ENCODE assay signal across 8 mouse cellular contexts in the genomic region with DNA sequence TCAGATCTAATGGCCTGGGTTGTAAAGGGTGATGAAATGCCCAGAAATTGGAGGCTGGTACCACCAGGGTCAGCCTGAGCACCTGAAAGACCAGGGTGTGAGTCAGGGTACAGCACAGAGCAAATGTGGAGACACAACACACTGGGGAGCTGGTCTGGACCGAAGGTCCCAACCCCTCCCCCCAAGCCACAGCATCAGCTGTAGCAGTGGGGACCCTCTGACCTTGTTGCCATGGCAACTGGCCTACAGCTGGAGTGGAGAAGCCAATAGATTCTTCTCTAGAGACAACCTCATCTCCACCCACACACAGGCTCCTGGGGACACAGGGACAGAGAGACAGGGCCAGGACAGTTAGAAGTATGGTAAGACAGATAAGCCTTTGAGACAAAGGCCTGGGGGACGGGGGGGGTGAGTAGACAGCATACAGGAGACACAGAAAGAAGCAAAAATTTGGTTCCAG. TPM values are rescaled to one million over a fixed set of nuclear protein-coding genes. Genes with fewer than 3 reads are reported as not detected.
DNase-seq lines count a peak whose midpoint lies in the region; ATAC-seq and TF ChIP-seq lines count a peak whose summit lies in the region.

No protein-coding gene starts in this region.

- peaks cover 53% of the 10 kb centered on the region for H3K4me1 ChIP-seq in heart, postnatal 0 days (ENCODE audit: control insufficient read depth, insufficient read depth)

- H3K4me2 ChIP-seq in heart, postnatal 0 days (ENCODE audit: low read depth, low read length): peak overlapping the region; percentile 24; the same call in 1 of the 2 replicates

- TF ChIP-seq CTCF in heart, postnatal 0 days (IDR thresholded peaks at IDR 0.05; ENCODE audit: low read depth): no peak

- H3K27me3 ChIP-seq in heart, postnatal 0 days (ENCODE audit: control insufficient read depth, insufficient read depth, low read length): no peaks in the 10 kb centered on the region

- peak; percentile 68 for DNase-seq in ovary, adult 18-20 months (ENCODE audit: low spot score)
- no peak for DNase-seq in ovary, postnatal 10 days (ENCODE audit: low spot score)
- no peak for DNase-seq in heart, postnatal 0 days (ENCODE audit: low spot score)
- peak; percentile 68 for DNase-seq in thymus, postnatal 0 days (ENCODE audit: low spot score)
- no peak for DNase-seq in adrenal gland, postnatal 10 days
- no peak for DNase-seq in left cerebral cortex, postnatal 10 days (ENCODE audit: extremely low spot score in 1 of 2, low spot score in 2 of 2)
- no peak for DNase-seq in natural killer cell, adult 2 months (ENCODE audit: low spot score in 2 of 2)

- H3K9me3 ChIP-seq in heart, postnatal 0 days (replicated peaks; ENCODE audit: control insufficient read depth, low read length): no peaks in the 10 kb centered on the region

- no peak overlapping the region for H3K4me3 ChIP-seq in heart, postnatal 0 days (ENCODE audit: low read depth, low read length)

- intact Hi-C loops in left cerebral cortex, postnatal 10 days (cut with DNase I): no loop called here

- ATAC-seq in heart, postnatal 0 days (ENCODE audit: insufficient read depth, low read depth): no peak
- peak; percentile 65 for ATAC-seq in megakaryocyte progenitor cell, adult 5-6 weeks (replicated peaks; ENCODE audit: poor library complexity)

- peak overlapping the region; percentile 65 for H3K27ac ChIP-seq in heart, postnatal 0 days (ENCODE audit: low read depth)

- WGBS in heart, postnatal 0 days: 26% methylated on average over 2 of the region's 2 CpGs

- 0 out of 2 replicates have a peak overlapping the region, but pooled peaks have one; percentile 10 for H3K9ac ChIP-seq in heart, postnatal 0 days (replicated peaks; ENCODE audit: low read depth, low read length)

- H3K36me3 ChIP-seq in heart, postnatal 0 days (replicated peaks; ENCODE audit: control insufficient read depth, insufficient read depth, low read length): peaks cover 27% of the 10 kb centered on the region

- TF ChIP-seq EP300 in heart, postnatal 0 days (IDR thresholded peaks at IDR 0.05; ENCODE audit: low read depth): no peak

RNA-seq across cellular contexts. Expression of a gene that starts 7.4 kb away (rescaled TPM):
- 86.1 and 120 TPM in 2 replicates for total RNA-seq in heart, postnatal 0 days (2014; rRNA removed; ENCODE audit: low replicate concordance)
- polyA plus RNA-seq in heart, postnatal 0 days (2015; fragmentation: Nextera tagmentation; extraction: Ambion mirVana): 29.4 and 32.1 TPM in 2 replicates
- total RNA-seq in megakaryocyte progenitor cell, adult 5-6 weeks (2015): not detected in 2 replicates
- total RNA-seq in megakaryocyte progenitor cell, adult 5-6 weeks (2017): 0.12 TPM in 1 of 2 replicates, not detected in the other
- polyA plus RNA-seq in thymus, postnatal 0 days (2015; fragmentation: Nextera tagmentation; extraction: Ambion mirVana): 5.3 and 7.2 TPM in 2 replicates
- 10 to 100 TPM; 12.8 to 23.1 TPM for total RNA-seq in adrenal gland, postnatal 10 days (2021)
- total RNA-seq in left cerebral cortex, postnatal 10 days (2021): 10 to 100 TPM; 17.0 to 19.3 TPM

RNA-seq across cellular contexts. Expression of a gene that starts 20.6 kb away (rescaled TPM):
- total RNA-seq in heart, postnatal 0 days (2014; rRNA removed; ENCODE audit: low replicate concordance): 50.9 and 52.1 TPM in 2 replicates
- polyA plus RNA-seq in heart, postnatal 0 days (2015; fragmentation: Nextera tagmentation; extraction: Ambion mirVana): 21.1 and 25.6 TPM in 2 replicates
- total RNA-seq in megakaryocyte progenitor cell, adult 5-6 weeks (2015): 0.12 TPM in 1 of 2 replicates, not detected in the other
- not detected in 2 replicates for total RNA-seq in megakaryocyte progenitor cell, adult 5-6 weeks (2017)
- polyA plus RNA-seq in thymus, postnatal 0 days (2015; fragmentation: Nextera tagmentation; extraction: Ambion mirVana): 1.5 and 1.7 TPM in 2 replicates
- total RNA-seq in adrenal gland, postnatal 10 days (2021): 10 to 100 TPM; 16.3 to 16.6 TPM
- 10 to 100 TPM in 1 of 2 experiments, 1 to 10 TPM in 1; 8.8 to 10.1 TPM for total RNA-seq in left cerebral cortex, postnatal 10 days (2021)

RNA-seq across cellular contexts. Expression of a gene that starts 47.9 kb away (rescaled TPM):
- total RNA-seq in heart, postnatal 0 days (2014; rRNA removed; ENCODE audit: low replicate concordance): 0.15 and 0.66 TPM in 2 replicates
- polyA plus RNA-seq in heart, postnatal 0 days (2015; fragmentation: Nextera tagmentation; extraction: Ambion mirVana): 0.34 and 0.47 TPM in 2 replicates
- 0.90 and 1.9 TPM in 2 replicates for total RNA-seq in megakaryocyte progenitor cell, adult 5-6 weeks (2015)
- 2.6 and 3.5 TPM in 2 replicates for total RNA-seq in megakaryocyte progenitor cell, adult 5-6 weeks (2017)
- polyA plus RNA-seq in thymus, postnatal 0 days (2015; fragmentation: Nextera tagmentation; extraction: Ambion mirVana): 2.0 and 3.0 TPM in 2 replicates
- total RNA-seq in adrenal gland, postnatal 10 days (2021): under 1 TPM; 0.60 to 0.67 TPM
- 1 to 10 TPM; 3.9 to 4.7 TPM for total RNA-seq in left cerebral cortex, postnatal 10 days (2021)

RNA-seq across cellular contexts. Expression of a gene that starts 49.5 kb away (rescaled TPM):
- total RNA-seq in heart, postnatal 0 days (2014; rRNA removed; ENCODE audit: low replicate concordance): 141 and 159 TPM in 2 replicates
- 69.2 and 73.2 TPM in 2 replicates for polyA plus RNA-seq in heart, postnatal 0 days (2015; fragmentation: Nextera tagmentation; extraction: Ambion mirVana)
- 23.5 and 30.9 TPM in 2 replicates for total RNA-seq in megakaryocyte progenitor cell, adult 5-6 weeks (2015)
- 12.2 and 18.1 TPM in 2 replicates for total RNA-seq in megakaryocyte progenitor cell, adult 5-6 weeks (2017)
- polyA plus RNA-seq in thymus, postnatal 0 days (2015; fragmentation: Nextera tagmentation; extraction: Ambion mirVana): 32.6 and 33.9 TPM in 2 replicates
- total RNA-seq in adrenal gland, postnatal 10 days (2021): 100 to 1,000 TPM in 1 of 2 experiments, 10 to 100 TPM in 1; 93.7 to 116 TPM
- 10 to 100 TPM; 53.3 to 56.0 TPM for total RNA-seq in left cerebral cortex, postnatal 10 days (2021)

Comparison
In these comparisons a context has a peak if more than half of its experiments do, and no peak if none do; other contexts are left out.
1. DNase-seq: peak in ovary, adult 18-20 months (single experiment) and thymus, postnatal 0 days (single experiment); none in ovary, postnatal 10 days (single experiment), heart, postnatal 0 days (single experiment), adrenal gland, postnatal 10 days (single experiment), left cerebral cortex, postnatal 10 days (0 of 2) and natural killer cell, adult 2 months (0 of 2).
2. RNA of a gene that starts 7.4 kb away (total RNA-seq): 86.1 to 120 TPM in heart, postnatal 0 days, 12.8 to 23.1 TPM in adrenal gland, postnatal 10 days and 17.0 to 19.3 TPM in left cerebral cortex, postnatal 10 days; 0.12 TPM in megakaryocyte progenitor cell, adult 5-6 weeks; every median in the first group is over 10 times any median in the second.
3. RNA of a gene that starts 20.6 kb away (total RNA-seq): 50.9 to 52.1 TPM in heart, postnatal 0 days, 16.3 to 16.6 TPM in adrenal gland, postnatal 10 days and 8.8 to 10.1 TPM in left cerebral cortex, postnatal 10 days; 0.12 TPM in megakaryocyte progenitor cell, adult 5-6 weeks; every median in the first group is over 4 times any median in the second.